Mouse (Mus musculus) kidney, postnatal 10 days (tissue): Measurements from ENCODE around the gene Vmn1r78.
"Not testable (repeated sequence)": the region's sequence is repeated elsewhere in the genome, so short reads cannot be mapped to it uniquely, and the experiment has no call there.

Experiments
- DNase-seq: peaks from one replicate; pipeline ENCODE4 v3.0.0; 2021; ENCODE audit warnings: mixed read lengths

Vmn1r78 gene

GRCm38 (mm10) chr7:12149957-12150356 lies at the start of gene Vmn1r78:
TSS of gene Vmn1r78 (plus strand) at chr7:12150257.
- DNase-seq = no peak

GRCm38 (mm10) chr7:12156463-12156862 lies 6.4 kb downstream of the Vmn1r78 start:
- DNase-seq = not testable (repeated sequence)

DNA sequence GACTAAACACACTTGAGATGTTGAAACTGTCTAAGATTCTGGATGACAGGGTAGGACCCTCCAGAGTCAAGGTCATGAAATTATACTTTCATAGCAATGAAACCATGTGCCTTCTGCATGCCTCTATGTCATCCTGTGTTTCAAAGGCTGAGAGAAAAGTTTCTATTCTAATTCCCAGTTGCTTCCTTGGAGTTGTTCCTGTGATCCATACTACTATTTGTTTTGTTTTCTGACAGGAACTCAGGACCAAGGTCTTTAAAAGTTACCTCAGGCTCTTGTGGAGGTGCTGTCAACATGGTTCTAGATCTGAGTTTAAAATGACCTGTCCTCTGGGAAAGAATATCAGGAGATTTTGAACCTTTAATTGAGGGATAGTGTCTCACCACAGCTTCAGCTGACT lies 20.9 kb downstream of the Vmn1r78 start, which contains the start of gene Vmn1r79:
Gene Vmn1r79 (plus strand): TSS at position 301 of the 400 bp plus-strand sequence.
- not testable (repeated sequence) for DNase-seq

DNA sequence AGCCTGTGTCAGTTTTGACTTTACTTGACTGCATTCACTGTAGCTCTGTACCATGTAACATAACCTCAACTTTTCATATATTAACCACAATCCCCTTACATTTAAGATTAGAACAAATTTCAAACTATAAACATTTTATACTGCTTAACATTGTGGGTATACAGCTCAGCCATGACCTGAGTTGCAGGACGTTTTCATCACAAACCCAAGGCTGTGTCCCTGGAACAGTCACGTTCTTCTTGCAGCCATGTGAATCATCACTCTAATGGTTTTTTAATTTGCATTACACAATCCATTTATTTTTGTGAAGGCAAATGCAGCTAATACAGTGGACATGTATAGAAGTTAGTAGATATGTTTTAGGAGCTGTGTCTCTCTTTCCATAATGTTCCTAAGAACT lies 22.9 kb downstream of the Vmn1r78 start:
- not testable (repeated sequence) for DNase-seq

DNA sequence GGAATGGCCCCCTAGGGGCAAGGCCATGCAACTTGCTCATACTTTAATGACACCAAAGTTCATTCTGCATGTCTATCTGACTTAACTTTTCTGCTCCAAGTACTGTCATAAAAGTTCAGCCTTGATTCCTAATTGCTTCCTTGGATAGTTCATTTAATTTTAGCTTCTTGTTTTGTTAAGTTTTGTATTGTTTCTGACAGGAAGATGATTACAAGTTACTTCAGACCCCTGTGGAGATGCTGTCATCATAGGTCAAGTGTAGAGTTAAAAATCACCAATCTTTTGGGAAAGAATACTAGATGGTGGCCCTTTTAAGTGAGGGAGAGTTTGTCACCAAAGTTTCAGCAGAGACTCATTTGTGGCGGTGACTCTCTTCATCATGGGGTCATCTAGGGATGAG lies 38.9 kb downstream of the Vmn1r78 start, which contains the start of gene Vmn1r80:
Gene Vmn1r80 (plus strand): TSS at position 301 of the 400 bp plus-strand sequence.
- no peak for DNase-seq

- no peak for DNase-seq
Observed at GRCm38 (mm10) chr7:12204141-12204540, 54.1 kb downstream of the Vmn1r78 start.
